Mouse (Mus musculus) limb, embryonic 10.5 days (tissue): ENCODE measurements at regions not wholly inside any gene's neighbourhood (a gene's known extent, or its start where the extent isn't known, plus 50 kb on each side); places are given as distances from the start of the nearest gene placed in this dataset.
A peak's percentile ranks its signal among the peaks of the same experiment; 100 is the strongest.

Experiments
- DNase-seq: peaks from one replicate; pipeline ENCODE4 v3.0.0-alpha.2; 2017; ENCODE audit warnings: low spot score
- H3K27ac ChIP-seq: fragments of 300-500 bp; sonication (generic); 2 replicates; pipeline ENCODE4 v1.5.1; 2016; ENCODE audit warnings: mild to moderate bottlenecking
- H3K27me3 ChIP-seq: fragments of 300-500 bp; sonication (generic); 2 replicates; pipeline ENCODE4 v1.6.1; 2016; ENCODE audit warnings: low read depth, mild to moderate bottlenecking; ENCODE audit not compliant: poor library complexity, severe bottlenecking
- H3K36me3 ChIP-seq: fragments of 300-500 bp; sonication (generic); 2 replicates; pipeline ENCODE4 v1.6.1; 2016; ENCODE audit warnings: mild to moderate bottlenecking, moderate library complexity
- H3K4me1 ChIP-seq: fragments of 300-500 bp; sonication (generic); 2 replicates; pipeline ENCODE4 v1.6.1; 2016
- H3K4me3 ChIP-seq: fragments of 300-500 bp; sonication (generic); 2 replicates; pipeline ENCODE4 v1.5.1; 2016; ENCODE audit warnings: mild to moderate bottlenecking, moderate library complexity
- H3K9me3 ChIP-seq: fragments of 300-500 bp; sonication (generic); replicated peaks from 2 replicates; pipeline ENCODE4 v1.6.1; 2016; ENCODE audit warnings: mild to moderate bottlenecking
- WGBS: fragments of 180-500 bp; shearing (Covaris S2); methylation state at CpG from one replicate; pipeline ENCODE4 v1.1.7; 2016; 5-methylcytosine and 5-hydroxymethylcytosine counted together

- Histone ChIP-seq H3K36me3 (no peaks in the 10 kb centered on the region), H3K27ac (no peak overlapping the region), H3K27me3 (peaks cover 98% of the 10 kb centered on the region), H3K4me1 (peaks cover 25% of the 10 kb centered on the region), H3K4me3 (no peak overlapping the region), H3K9me3 (no peaks in the 10 kb centered on the region)
- 12% methylated on average over 5 of the region's 5 CpGs for WGBS
- DNase-seq: peak; percentile 83
Observed at GRCm38 (mm10) chrX:99522830-99523229, 51.8 kb upstream of the Pja1 start.

- peaks cover 31% of the 10 kb centered on the region for H3K4me1 ChIP-seq
- no peaks in the 10 kb centered on the region for H3K36me3 ChIP-seq
- DNase-seq: no peak
- 28% methylated on average over 11 of the region's 11 CpGs for WGBS
- H3K27ac ChIP-seq: peak overlapping the region; percentile 56; the same call in 1 of the 2 replicates
- H3K9me3 ChIP-seq: no peaks in the 10 kb centered on the region
- H3K4me3 ChIP-seq: no peak overlapping the region
- H3K27me3 ChIP-seq: peaks cover 98% of the 10 kb centered on the region
Observed at GRCm38 (mm10) chrX:99522289-99522688, 51.2 kb upstream of the Pja1 start.

GRCm38 (mm10) chrX:99521866-99522265 is 50.8 kb upstream of the Pja1 start:
- H3K4me3 ChIP-seq: no peak overlapping the region
- DNase-seq: no peak
- peaks cover 98% of the 10 kb centered on the region for H3K27me3 ChIP-seq
- H3K36me3 ChIP-seq: no peaks in the 10 kb centered on the region
- H3K9me3 ChIP-seq: no peaks in the 10 kb centered on the region
- no peak overlapping the region; the same call in 1 of the 2 replicates for H3K27ac ChIP-seq
- 45% methylated on average over 7 of the region's 7 CpGs for WGBS
- H3K4me1 ChIP-seq: peaks cover 35% of the 10 kb centered on the region
